In genomic region chr17:78266271-78266670, GRCm38 (mm10) we compare ENCODE assay signal across 24 mouse cellular contexts.
DNase-seq lines count a peak whose midpoint lies in the region; ATAC-seq and TF ChIP-seq lines count a peak whose summit lies in the region.
"Had no signal": no experiment of that assay in that cellular context is flagged by ENCODE, and none has a peak within 500 bp of the region (broad histone marks: within the 10 kb centered on the region; RNA-seq: fewer than 3 reads in every experiment).

No protein-coding gene starts in this region.

- no peaks in the 10 kb centered on the region for H3K36me3 ChIP-seq in kidney, embryonic 14.5 days (ENCODE audit: control insufficient read depth, insufficient read depth, low read length)
- no peaks in the 10 kb centered on the region for H3K36me3 ChIP-seq in thymus, adult 2 months (ENCODE audit: control insufficient read depth, insufficient read depth, low read length)
- H3K36me3 ChIP-seq: embryonic facial prominence, embryonic 15.5 days; forebrain, embryonic 10.5 days; heart, embryonic 13.5 days had no signal

- ATAC-seq in kidney, embryonic 14.5 days (ENCODE audit: low FRiP score, low TSS enrichment) = no peak
- ATAC-seq: CD4-positive, CD25-positive, alpha-beta regulatory T cell, adult 4 months; forebrain, embryonic 14.5 days had no signal

- H3K4me1 ChIP-seq in kidney, embryonic 14.5 days (ENCODE audit: control insufficient read depth, insufficient read depth, low read length) = no peaks in the 10 kb centered on the region
- 0 out of 2 replicates have a peak, but pooled peaks cover 2% of the 10 kb centered on the region for H3K4me1 ChIP-seq in thymus, adult 2 months (replicated peaks; ENCODE audit: control insufficient read depth, insufficient read depth, low read length)
- H3K4me1 ChIP-seq: forebrain, embryonic 10.5 days had no signal

- no peaks in the 10 kb centered on the region for H3K27me3 ChIP-seq in kidney, embryonic 14.5 days (ENCODE audit: control insufficient read depth, insufficient read depth, low read length)
- no peaks in the 10 kb centered on the region for H3K27me3 ChIP-seq in thymus, adult 2 months (ENCODE audit: control insufficient read depth, insufficient read depth, low read length)
- H3K27me3 ChIP-seq: embryonic facial prominence, embryonic 15.5 days; heart, embryonic 13.5 days had no signal

- no peak overlapping the region for H3K9ac ChIP-seq in kidney, embryonic 14.5 days (ENCODE audit: low read depth, low read length)
- H3K9ac ChIP-seq: embryonic facial prominence, embryonic 15.5 days; heart, embryonic 13.5 days; hindbrain, embryonic 14.5 days had no signal

- no peak for TF ChIP-seq CTCF in thymus, adult 2 months (IDR thresholded peaks at IDR 0.05; ENCODE audit: borderline replicate concordance, control insufficient read depth, extremely low read depth, insufficient read depth, low read length, poor library complexity)

- no peak overlapping the region for H3K4me3 ChIP-seq in kidney, embryonic 14.5 days (ENCODE audit: low read length)
- no peak overlapping the region for H3K4me3 ChIP-seq in thymus, adult 2 months (ENCODE audit: control insufficient read depth, insufficient read depth, low read length)
- H3K4me3 ChIP-seq: embryonic facial prominence, embryonic 15.5 days; erythroblast, embryonic 14.5 days; forebrain, embryonic 10.5 days; gastrocnemius, adult 2 months; heart, embryonic 13.5 days had no signal

- no peak for TF ChIP-seq POLR2A in thymus, adult 2 months (IDR thresholded peaks at IDR 0.05; ENCODE audit: control insufficient read depth, extremely low read depth, insufficient read depth, low read length, poor library complexity)

- no peak overlapping the region for H3K4me2 ChIP-seq in kidney, embryonic 14.5 days (replicated peaks; ENCODE audit: low read depth, low read length)
- H3K4me2 ChIP-seq: embryonic facial prominence, embryonic 15.5 days; heart, embryonic 13.5 days; hindbrain, embryonic 14.5 days had no signal

- no peak overlapping the region for H3K27ac ChIP-seq in kidney, embryonic 14.5 days (ENCODE audit: low read depth, low read length)
- no peak overlapping the region for H3K27ac ChIP-seq in thymus, adult 2 months (ENCODE audit: control insufficient read depth, insufficient read depth, low read length)
- H3K27ac ChIP-seq: embryonic facial prominence, embryonic 15.5 days; forebrain, embryonic 10.5 days; gastrocnemius, adult 2 months; heart, embryonic 13.5 days; hindbrain, embryonic 14.5 days had no signal

- 83% methylated on average over 2 of the region's 2 CpGs for WGBS in kidney, embryonic 14.5 days
- WGBS in thymus, adult 2 months = 94% methylated on average over 2 of the region's 2 CpGs

- DNase-seq in adrenal gland, adult (ENCODE audit: inconsistent age in 2 of 2, low spot score in 1 of 2) = peak; percentile 33 to 81
- no peak for DNase-seq in adrenal gland, postnatal 4 days (ENCODE audit: low spot score in 2 of 2)
- DNase-seq in kidney, adult 9 months = peak; percentile 47
- peak; percentile 55 to 70 for DNase-seq in kidney, postnatal 36 days
- no peak for DNase-seq in kidney, adult 11 months
- DNase-seq in adrenal gland, postnatal 36 days = peak; percentile 64 to 73
- DNase-seq in thymus, adult 2 months = no peak
- DNase-seq: B cell, adult 2 months; cerebellum, adult 11 months; cerebellum, adult 8-10 months; cerebellum, postnatal 14 days; embryo, embryonic 11 days; gastrocnemius, adult 2 months; gastrocnemius, postnatal 25 days; heart, postnatal 4 days had no signal

- H3K9me3 ChIP-seq in kidney, embryonic 14.5 days (ENCODE audit: control insufficient read depth, low read length) = no peaks in the 10 kb centered on the region
- H3K9me3 ChIP-seq: embryonic facial prominence, embryonic 15.5 days; forebrain, embryonic 10.5 days; G1E; heart, embryonic 13.5 days had no signal

Comparison
In these comparisons a context has a peak if more than half of its experiments do, and no peak if none do; other contexts are left out.
1. DNase-seq: peak in adrenal gland, adult (2 of 2), kidney, adult 9 months (single experiment), kidney, postnatal 36 days (2 of 2) and adrenal gland, postnatal 36 days (2 of 2); none in adrenal gland, postnatal 4 days (0 of 2), kidney, adult 11 months (single experiment) and thymus, adult 2 months (single experiment).